ENCODE assay signal across 26 mouse cellular contexts in the genomic region with DNA sequence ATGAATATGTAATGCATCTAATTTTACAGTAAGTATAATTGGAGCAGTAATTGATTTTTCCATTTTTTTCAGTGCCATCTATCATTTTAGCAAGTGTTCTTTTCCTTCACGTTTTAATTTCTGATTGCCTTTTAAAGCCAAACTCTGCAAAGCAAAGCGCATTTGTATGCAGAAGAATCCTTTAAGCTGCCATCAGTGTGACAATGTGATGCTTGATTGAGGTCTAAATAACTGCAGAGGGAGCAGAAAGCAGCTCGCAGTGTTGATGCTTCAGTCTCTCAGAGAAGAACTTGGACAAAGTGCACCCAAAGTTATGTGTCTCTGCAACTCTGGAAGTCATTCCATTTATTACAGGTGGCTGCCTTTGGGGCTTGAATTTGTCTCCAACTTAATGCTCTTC.
"Had no signal": no experiment of that assay in that cellular context is flagged by ENCODE, and none has a peak within 500 bp of the region (broad histone marks: within the 10 kb centered on the region; RNA-seq: fewer than 3 reads in every experiment).

No protein-coding gene starts in this region.

- H3K4me2 ChIP-seq: heart, embryonic 12.5 days; hindbrain, embryonic 12.5 days; hindbrain, embryonic 14.5 days; intestine, embryonic 15.5 days; limb, embryonic 13.5 days; limb, embryonic 15.5 days; liver, embryonic 12.5 days had no signal

- ATAC-seq: hindbrain, embryonic 16.5 days; inflammation-experienced regulatory T-cells, adult 6 months; intestine, embryonic 15.5 days; intestine, postnatal 0 days; liver, embryonic 12.5 days had no signal

- H3K4me1 ChIP-seq: heart, embryonic 12.5 days; hindbrain, embryonic 10.5 days; hindbrain, embryonic 12.5 days; intestine, embryonic 15.5 days; limb, embryonic 13.5 days; limb, embryonic 15.5 days; liver, embryonic 12.5 days had no signal

- H3K9ac ChIP-seq: heart, embryonic 12.5 days; hindbrain, embryonic 12.5 days; hindbrain, embryonic 14.5 days; intestine, embryonic 15.5 days; limb, embryonic 13.5 days; limb, embryonic 15.5 days; liver, embryonic 12.5 days; liver, embryonic 14.5 days had no signal

- H3K9me3 ChIP-seq: heart, embryonic 12.5 days; hindbrain, embryonic 10.5 days; hindbrain, embryonic 12.5 days; intestine, embryonic 15.5 days; limb, embryonic 13.5 days; limb, embryonic 15.5 days; liver, embryonic 12.5 days had no signal

- H3K27ac ChIP-seq: heart, adult 2 months; hindbrain, embryonic 10.5 days; hindbrain, embryonic 12.5 days; hindbrain, embryonic 14.5 days; intestine, embryonic 15.5 days; limb, embryonic 13.5 days; limb, embryonic 15.5 days; liver, embryonic 12.5 days; liver, embryonic 14.5 days had no signal

- DNase-seq: gastrocnemius, postnatal 10 days; gastrocnemius, postnatal 25 days; heart, adult 2 months; heart, postnatal 10 days; heart, postnatal 4 days; kidney, adult 18-20 months; kidney, adult 8-10 months; kidney, postnatal 10 days; kidney, postnatal 25 days; kidney, postnatal 4 days; layer of hippocampus, adult 9-11 months; layer of hippocampus, postnatal 36 days; left cerebral cortex, postnatal 4 days; lung, adult 18-20 months had no signal

- H3K36me3 ChIP-seq: heart, embryonic 12.5 days; hindbrain, embryonic 10.5 days; hindbrain, embryonic 12.5 days; intestine, embryonic 15.5 days; limb, embryonic 13.5 days; limb, embryonic 15.5 days; liver, embryonic 12.5 days had no signal

- H3K27me3 ChIP-seq: heart, embryonic 12.5 days; hindbrain, embryonic 12.5 days; intestine, embryonic 15.5 days; limb, embryonic 13.5 days; limb, embryonic 15.5 days; liver, embryonic 12.5 days had no signal

- H3K4me3 ChIP-seq: heart, adult 2 months; heart, embryonic 12.5 days; hindbrain, embryonic 10.5 days; hindbrain, embryonic 12.5 days; intestine, embryonic 15.5 days; limb, embryonic 13.5 days; limb, embryonic 15.5 days; liver, embryonic 12.5 days had no signal
